Mouse (Mus musculus) heart, adult 2 months (tissue): ENCODE results near the gene Btf3l4. TPM values are rescaled to one million over a fixed set of nuclear protein-coding genes. Genes with fewer than 3 reads are reported as not detected.

Source experiments
- DNase-seq, 2 experiments: peaks; one replicate each; pipeline ENCODE4 v3.0.0; 2021
- H3K27ac ChIP-seq: fragments of 200-600 bp; 2 replicates; pipeline ENCODE4 v1.8.1; 2022
- H3K27me3 ChIP-seq: fragments of 200-500 bp; 2 replicates; pipeline ENCODE4 v1.6.1; 2012; ENCODE audit warnings: mild to moderate bottlenecking, low read length, inconsistent platforms, mixed read lengths; ENCODE audit not compliant: control insufficient read depth, insufficient read depth
- H3K36me3 ChIP-seq: fragments of 200-500 bp; 2 replicates; pipeline ENCODE4 v1.6.1; 2012; ENCODE audit warnings: low read length, inconsistent platforms; ENCODE audit not compliant: control insufficient read depth, insufficient read depth
- H3K4me1 ChIP-seq: fragments of 200-500 bp; 2 replicates; pipeline ENCODE4 v1.6.1; 2011; ENCODE audit warnings: low read length; ENCODE audit not compliant: control insufficient read depth, insufficient read depth
- H3K4me3 ChIP-seq: fragments of 200-600 bp; 2 replicates; pipeline ENCODE4 v1.8.1; 2022
- H3K79me2 ChIP-seq: fragments of 200-500 bp; replicated peaks from 2 replicates; pipeline ENCODE4 v1.6.1; 2012; ENCODE audit warnings: mild to moderate bottlenecking, inconsistent platforms, low read length, moderate library complexity, mixed read lengths; ENCODE audit not compliant: control insufficient read depth, insufficient read depth
- H3K9ac ChIP-seq: fragments of 200-500 bp; 2 replicates; pipeline ENCODE4 v1.6.1; 2012; ENCODE audit warnings: low read depth, mild to moderate bottlenecking, control low read depth, inconsistent platforms, low read length, mixed read lengths
- CTCF ChIP-seq: fragments of 200-600 bp; IDR thresholded peaks from 2 replicates; pipeline ENCODE4 v1.8.1; 2022; ENCODE audit warnings: antibody characterized with exemption, mild to moderate bottlenecking, moderate library complexity
- EP300 ChIP-seq: fragments of 200-500 bp; IDR thresholded peaks from 2 replicates; pipeline ENCODE4 v1.6.1; 2011; ENCODE audit warnings: low read depth, low read length, control low read depth; ENCODE audit not compliant: insufficient read depth
- POLR2A ChIP-seq: fragments of 200-500 bp; IDR thresholded peaks from 2 replicates; pipeline ENCODE4 v1.6.1; 2011; ENCODE audit warnings: mild to moderate bottlenecking, low read depth, low read length, control low read depth; ENCODE audit not compliant: insufficient read depth
- WGBS: fragments of 180-500 bp; shearing (Covaris S2); methylation state at CpG from one replicate; pipeline ENCODE4 v1.1.7; 2018; 5-methylcytosine and 5-hydroxymethylcytosine counted together
- intact Hi-C: fragments of 180-260 bp; cut with DNase I; formaldehyde crosslinking; loops from one replicate; pipeline ENCODE4 v1.15.1; 2025
- polyA plus RNA-seq: library from polyadenylated mRNA; depleted of rRNA; stranded (reverse); fragments of >200 nt; gene quantifications from 2 replicates; pipeline ENCODE4 v1.2.3, GENCODE M21; 2012
- total RNA-seq, 2 experiments: library from RNA; stranded (reverse); gene quantifications; 2 replicates each; pipeline ENCODE4 v1.2.3; 2021

Btf3l4 gene
- total and polyA plus RNA-seq, 3 experiments, result 18.5 to 78.1 (median 70.1) TPM

DNA sequence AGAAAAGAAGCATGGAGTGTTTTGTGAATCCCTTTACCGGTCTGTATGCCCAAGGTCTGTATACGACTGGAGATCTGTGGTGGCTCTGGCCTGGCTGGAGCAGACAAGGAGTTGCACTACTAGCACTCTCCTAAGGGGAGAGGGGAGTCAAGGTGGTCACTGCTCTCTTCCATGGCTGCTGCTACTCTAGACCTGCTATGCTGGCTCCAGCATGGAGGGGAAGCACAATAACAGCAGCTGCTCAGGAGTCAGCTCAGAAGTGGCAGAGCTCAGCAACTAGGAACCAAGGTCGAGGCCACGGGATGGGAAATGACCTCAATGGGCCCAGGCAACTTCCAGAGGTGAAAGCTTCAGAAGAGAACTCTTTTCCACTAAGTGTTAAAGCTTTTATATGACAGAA is 22.3 kb downstream of the Btf3l4 start:
- WGBS, result 53% methylated on average over 4 of the region's 4 CpGs
- Histone ChIP-seq H3K27ac (no peak overlapping the region), H3K4me3 (no peak overlapping the region), H3K36me3 (no peaks in the 10 kb centered on the region), H3K4me1 (no peaks in the 10 kb centered on the region), H3K79me2 (no peaks in the 10 kb centered on the region), H3K27me3 (no peaks in the 10 kb centered on the region), H3K9ac (no peak overlapping the region)
- DNase-seq, result no peak
- no peak for TF ChIP-seq EP300
- no peak for TF ChIP-seq CTCF
- TF ChIP-seq POLR2A, result no peak
- intact Hi-C loops, result no loop called here

DNA sequence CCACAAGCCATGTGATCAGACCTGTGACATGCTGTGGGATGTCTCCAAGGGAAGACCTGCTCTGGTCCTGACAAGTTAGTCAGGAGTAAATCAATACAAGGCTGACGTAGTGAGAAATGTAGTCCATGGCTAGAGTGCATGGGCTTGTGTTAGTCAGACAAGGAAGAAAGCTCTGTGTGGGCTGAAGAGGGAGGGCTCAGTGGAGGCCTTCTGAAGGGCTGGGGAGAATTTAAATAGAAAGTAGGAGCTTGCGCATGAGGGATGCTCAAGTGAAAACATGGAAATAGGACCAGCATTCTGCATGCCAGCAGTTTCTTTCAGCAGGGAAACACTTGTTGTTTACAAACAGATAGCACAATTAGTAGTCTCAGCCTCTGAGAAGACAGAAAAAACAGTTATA is 29.9 kb downstream of the Btf3l4 start:
- Histone ChIP-seq H3K27ac (no peak overlapping the region), H3K4me3 (no peak overlapping the region), H3K79me2 (no peaks in the 10 kb centered on the region), H3K36me3 (no peaks in the 10 kb centered on the region), H3K27me3 (no peaks in the 10 kb centered on the region), H3K9ac (no peak overlapping the region), H3K4me1 (peaks cover 1% of the 10 kb centered on the region)
- WGBS, result 94% methylated on average over 2 of the region's 2 CpGs
- no peak for DNase-seq
- TF ChIP-seq EP300 (no peak), CTCF (no peak)
- intact Hi-C loops, result no loop called here

GRCm38 (mm10) chr4:108798083-108798830 is 35.2 kb downstream of the Btf3l4 start:
- no peak overlapping the region for H3K9ac ChIP-seq
- peak; percentile 68; the same call in 1 of the 2 replicates for TF ChIP-seq EP300
- TF ChIP-seq CTCF, result peak; percentile 87
- TF ChIP-seq POLR2A, result no peak
- peak; percentile 69 to 80 for DNase-seq
- WGBS, result 43% methylated on average over 2 of the region's 2 CpGs
- peaks cover 7% of the 10 kb centered on the region for H3K4me1 ChIP-seq
- H3K27me3 ChIP-seq, result no peaks in the 10 kb centered on the region
- H3K4me3 ChIP-seq, result no peak overlapping the region
- no peaks in the 10 kb centered on the region for H3K79me2 ChIP-seq
- no peak overlapping the region for H3K27ac ChIP-seq
- peaks cover 7% of the 10 kb centered on the region for H3K36me3 ChIP-seq
- intact Hi-C loops, result loop anchor here (1.0 to 5.0 kb wide), 3 partner anchors 49 to 178 kb away; partner anchors contain the start of genes A730015C16Rik and Kti12

DNA sequence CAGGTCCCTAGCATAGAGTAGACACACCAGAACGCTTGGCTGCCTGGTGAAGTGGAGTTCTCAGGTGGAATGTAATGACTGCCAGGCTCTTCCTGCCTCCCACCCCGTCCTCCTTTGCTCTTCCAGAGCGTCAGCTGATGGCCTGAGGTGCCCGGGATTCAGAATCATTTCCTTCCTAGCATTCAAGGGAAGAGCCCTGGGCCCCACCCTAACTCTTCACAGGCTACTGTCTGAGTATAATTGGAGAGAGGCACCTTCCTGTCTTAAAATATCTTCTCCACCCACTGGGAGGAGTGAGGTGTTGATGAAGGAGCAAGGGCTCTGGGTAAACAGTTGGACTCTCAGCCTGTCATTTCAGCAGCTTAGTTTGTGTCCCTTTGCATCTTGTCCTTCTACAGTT is 36.7 kb downstream of the Btf3l4 start:
- Histone ChIP-seq H3K4me3 (no peak overlapping the region), H3K4me1 (peaks cover 6% of the 10 kb centered on the region), H3K9ac (no peak overlapping the region), H3K79me2 (no peaks in the 10 kb centered on the region), H3K36me3 (peaks cover 7% of the 10 kb centered on the region), H3K27me3 (no peaks in the 10 kb centered on the region), H3K27ac (peak overlapping the region; percentile 36)
- intact Hi-C loops, result loop anchor here (5.0 kb wide), 2 partner anchors 51 to 99 kb away; partner anchors contain the start of genes A730015C16Rik and Kti12
- TF ChIP-seq POLR2A (0 out of 2 replicates have a peak, but pooled peaks have one; percentile 25), EP300 (0 out of 2 replicates have a peak, but pooled peaks have one; percentile 16), CTCF (no peak)
- DNase-seq, result peak in 1 of 2 experiments; percentile 21
- WGBS, result 29% methylated on average over 4 of the region's 4 CpGs

GRCm38 (mm10) chr4:108793941-108794340 is 39.5 kb downstream of the Btf3l4 start:
- intact Hi-C loops, result no loop called here
- no peak overlapping the region for H3K27ac ChIP-seq
- H3K36me3 ChIP-seq, result peaks cover 7% of the 10 kb centered on the region
- TF ChIP-seq EP300 (no peak), CTCF (no peak), POLR2A (no peak)
- 30% methylated on average over 1 of the region's 1 CpGs for WGBS
- H3K79me2 ChIP-seq, result no peaks in the 10 kb centered on the region
- no peaks in the 10 kb centered on the region for H3K27me3 ChIP-seq
- DNase-seq, result no peak
- no peak overlapping the region for H3K9ac ChIP-seq
- H3K4me3 ChIP-seq, result no peak overlapping the region
- H3K4me1 ChIP-seq, result peaks cover 6% of the 10 kb centered on the region

- Histone ChIP-seq H3K4me1 (no peaks in the 10 kb centered on the region), H3K79me2 (no peaks in the 10 kb centered on the region), H3K36me3 (no peaks in the 10 kb centered on the region), H3K27me3 (no peaks in the 10 kb centered on the region), H3K9ac (no peak overlapping the region), H3K27ac (no peak overlapping the region), H3K4me3 (no peak overlapping the region)
- TF ChIP-seq EP300 (no peak), CTCF (no peak), POLR2A (no peak)
- intact Hi-C loops, result no loop called here
- 50% methylated on average over 1 of the region's 1 CpGs for WGBS
- no peak for DNase-seq
Observed at GRCm38 (mm10) chr4:108790507-108790906, 42.9 kb downstream of the Btf3l4 start.
